ENCODE assay signal across 9 mouse cellular contexts in genomic region chr8:44985326-44986288, GRCm38 (mm10). TPM values are rescaled to one million over a fixed set of nuclear protein-coding genes. Genes with fewer than 3 reads are reported as not detected.
DNase-seq lines count a peak whose midpoint lies in the region; ATAC-seq and TF ChIP-seq lines count a peak whose summit lies in the region.
"Had no signal": no experiment of that assay in that cellular context is flagged by ENCODE, and none has a peak within 500 bp of the region (broad histone marks: within the 10 kb centered on the region; RNA-seq: fewer than 3 reads in every experiment).

No protein-coding gene starts in this region.

- no peak overlapping the region for H3K9ac ChIP-seq in embryonic facial prominence, embryonic 11.5 days (replicated peaks; ENCODE audit: low read length)
- H3K9ac ChIP-seq in ES-Bruce4 (ENCODE audit: low read depth, poor library complexity, severe bottlenecking): no peak overlapping the region
- no peak overlapping the region; the same call in 1 of the 2 replicates for H3K9ac ChIP-seq in forebrain, embryonic 13.5 days
- no peak overlapping the region for H3K9ac ChIP-seq in intestine, postnatal 0 days (ENCODE audit: low read depth, low read length)
- no peak overlapping the region for H3K9ac ChIP-seq in midbrain, postnatal 0 days (replicated peaks; ENCODE audit: low read length, poor library complexity, severe bottlenecking)

- no peaks in the 10 kb centered on the region; the same call in 1 of the 2 replicates for H3K4me1 ChIP-seq in embryonic facial prominence, embryonic 11.5 days (ENCODE audit: control insufficient read depth, insufficient read depth, low read length)
- H3K4me1 ChIP-seq in embryonic facial prominence, embryonic 10.5 days: peaks cover 20% of the 10 kb centered on the region
- peaks cover 3% of the 10 kb centered on the region for H3K4me1 ChIP-seq in ES-Bruce4 (ENCODE audit: control insufficient read depth, insufficient read depth, low read length)
- H3K4me1 ChIP-seq in forebrain, embryonic 13.5 days: peaks cover 13% of the 10 kb centered on the region
- 0 out of 2 replicates have a peak, but pooled peaks cover 4% of the 10 kb centered on the region for H3K4me1 ChIP-seq in intestine, postnatal 0 days (replicated peaks; ENCODE audit: control insufficient read depth, insufficient read depth, low read length)
- peaks cover 4% of the 10 kb centered on the region; the same call in 1 of the 2 replicates for H3K4me1 ChIP-seq in midbrain, postnatal 0 days (ENCODE audit: insufficient read depth, low read length)
- H3K4me1 ChIP-seq: megakaryocyte, embryonic 14.5 days had no signal

- H3K4me3 ChIP-seq in embryonic facial prominence, embryonic 11.5 days (ENCODE audit: low read depth, low read length): no peak overlapping the region
- H3K4me3 ChIP-seq in embryonic facial prominence, embryonic 10.5 days: no peak overlapping the region
- H3K4me3 ChIP-seq in ES-Bruce4 (ENCODE audit: low read depth, low read length): no peak overlapping the region
- H3K4me3 ChIP-seq in forebrain, embryonic 13.5 days: no peak overlapping the region
- H3K4me3 ChIP-seq in intestine, postnatal 0 days (ENCODE audit: low read depth, low read length): no peak overlapping the region
- H3K4me3 ChIP-seq in midbrain, postnatal 0 days (ENCODE audit: low read depth, low read length): no peak overlapping the region
- H3K4me3 ChIP-seq: megakaryocyte, embryonic 14.5 days had no signal

- H3K4me2 ChIP-seq in embryonic facial prominence, embryonic 11.5 days (ENCODE audit: low read depth, low read length): no peak overlapping the region
- H3K4me2 ChIP-seq in forebrain, embryonic 13.5 days: no peak overlapping the region
- no peak overlapping the region for H3K4me2 ChIP-seq in intestine, postnatal 0 days (replicated peaks; ENCODE audit: low read depth)
- 0 out of 2 replicates have a peak overlapping the region, but pooled peaks have one; percentile 4 for H3K4me2 ChIP-seq in midbrain, postnatal 0 days (ENCODE audit: low read depth, low read length, poor library complexity, severe bottlenecking)

- intact Hi-C loops in gastrocnemius, postnatal 36 days (cut with DNase I): no loop called here

- 0 out of 2 replicates have a peak, but pooled peaks have one; percentile 43 for TF ChIP-seq EP300 in ES-Bruce4 (IDR thresholded peaks at IDR 0.05; ENCODE audit: insufficient read depth, low read depth, low read length)

- TF ChIP-seq CTCF in ES-Bruce4 (IDR thresholded peaks at IDR 0.05; ENCODE audit: low read depth, low read length): no peak
- TF ChIP-seq CTCF in intestine, postnatal 0 days (IDR thresholded peaks at IDR 0.05; ENCODE audit: low read depth): peak; percentile 70
- peak; percentile 81 for TF ChIP-seq CTCF in midbrain, postnatal 0 days (IDR thresholded peaks at IDR 0.05)

- H3K36me3 ChIP-seq in embryonic facial prominence, embryonic 11.5 days (replicated peaks; ENCODE audit: control insufficient read depth, insufficient read depth, low read depth, low read length): no peaks in the 10 kb centered on the region
- peaks cover 31% of the 10 kb centered on the region for H3K36me3 ChIP-seq in embryonic facial prominence, embryonic 10.5 days (replicated peaks)
- peaks cover 40% of the 10 kb centered on the region for H3K36me3 ChIP-seq in ES-Bruce4 (ENCODE audit: control insufficient read depth, insufficient read depth, low read length, poor library complexity, severe bottlenecking)
- peaks cover 12% of the 10 kb centered on the region; the same call in 1 of the 2 replicates for H3K36me3 ChIP-seq in forebrain, embryonic 13.5 days (ENCODE audit: poor library complexity, severe bottlenecking)
- peaks cover 10% of the 10 kb centered on the region; the same call in 1 of the 2 replicates for H3K36me3 ChIP-seq in intestine, postnatal 0 days (ENCODE audit: control insufficient read depth, insufficient read depth)
- H3K36me3 ChIP-seq in midbrain, postnatal 0 days (ENCODE audit: insufficient read depth, low read length): no peaks in the 10 kb centered on the region

- H3K27ac ChIP-seq in embryonic facial prominence, embryonic 11.5 days (replicated peaks; ENCODE audit: low read depth, low read length): no peak overlapping the region; the same call in 1 of the 2 replicates
- no peak overlapping the region; the same call in 1 of the 2 replicates for H3K27ac ChIP-seq in embryonic facial prominence, embryonic 10.5 days (replicated peaks)
- H3K27ac ChIP-seq in ES-Bruce4 (ENCODE audit: insufficient read depth, low read length): peak overlapping the region; percentile 28; the same call in 1 of the 2 replicates
- H3K27ac ChIP-seq in forebrain, embryonic 13.5 days: no peak overlapping the region
- no peak overlapping the region for H3K27ac ChIP-seq in intestine, postnatal 0 days (ENCODE audit: low read depth, low read length)
- no peak overlapping the region for H3K27ac ChIP-seq in midbrain, postnatal 0 days (ENCODE audit: low read depth, low read length)

- no peaks in the 10 kb centered on the region for H3K9me3 ChIP-seq in embryonic facial prominence, embryonic 11.5 days (replicated peaks; ENCODE audit: control insufficient read depth, low read length)
- H3K9me3 ChIP-seq in embryonic facial prominence, embryonic 10.5 days: no peaks in the 10 kb centered on the region
- H3K9me3 ChIP-seq in ES-Bruce4 (replicated peaks; ENCODE audit: control insufficient read depth, insufficient read depth, low read length, poor library complexity, severe bottlenecking): no peaks in the 10 kb centered on the region
- no peaks in the 10 kb centered on the region for H3K9me3 ChIP-seq in forebrain, embryonic 13.5 days (replicated peaks)
- H3K9me3 ChIP-seq in intestine, postnatal 0 days (ENCODE audit: control insufficient read depth): no peaks in the 10 kb centered on the region
- H3K9me3 ChIP-seq in midbrain, postnatal 0 days (ENCODE audit: low read length): no peaks in the 10 kb centered on the region
- H3K9me3 ChIP-seq: megakaryocyte, embryonic 14.5 days had no signal

- TF ChIP-seq POLR2A in ES-Bruce4 (IDR thresholded peaks at IDR 0.05; ENCODE audit: insufficient read depth, low read length): no peak

- ATAC-seq in embryonic facial prominence, embryonic 11.5 days (replicated peaks; ENCODE audit: insufficient number of reproducible peaks, low FRiP score, low TSS enrichment, low read depth): no peak; the same call in 1 of the 2 replicates
- ATAC-seq in forebrain, embryonic 13.5 days: peak; percentile 64
- ATAC-seq in intestine, postnatal 0 days: peak; percentile 52
- no peak for ATAC-seq in midbrain, postnatal 0 days (ENCODE audit: low FRiP score)

- WGBS in embryonic facial prominence, embryonic 11.5 days: 41% methylated on average over 10 of the region's 10 CpGs
- 42% methylated on average over 10 of the region's 10 CpGs for WGBS in embryonic facial prominence, embryonic 10.5 days
- 30% methylated on average over 10 of the region's 10 CpGs for WGBS in forebrain, embryonic 13.5 days
- WGBS in intestine, postnatal 0 days: 23% methylated on average over 10 of the region's 10 CpGs
- 19% methylated on average over 10 of the region's 10 CpGs for WGBS in midbrain, postnatal 0 days

- DNase-seq in embryonic facial prominence, embryonic 11.5 days (ENCODE audit: low spot score): peak; percentile 63
- DNase-seq in embryonic facial prominence, embryonic 10.5 days (ENCODE audit: low spot score): no peak
- DNase-seq in midbrain, postnatal 0 days (ENCODE audit: low spot score): peak; percentile 77
- DNase-seq in thymus, postnatal 4 days: no peak
- DNase-seq in gastrocnemius, postnatal 36 days: no peak

- H3K27me3 ChIP-seq in embryonic facial prominence, embryonic 11.5 days (ENCODE audit: control insufficient read depth, insufficient read depth, low read length): no peaks in the 10 kb centered on the region
- H3K27me3 ChIP-seq in embryonic facial prominence, embryonic 10.5 days (replicated peaks; ENCODE audit: low read depth, poor library complexity, severe bottlenecking): no peaks in the 10 kb centered on the region
- no peaks in the 10 kb centered on the region for H3K27me3 ChIP-seq in ES-Bruce4 (ENCODE audit: control insufficient read depth, insufficient read depth, low read length, poor library complexity, severe bottlenecking)
- H3K27me3 ChIP-seq in forebrain, embryonic 13.5 days: no peaks in the 10 kb centered on the region
- H3K27me3 ChIP-seq in intestine, postnatal 0 days (replicated peaks; ENCODE audit: control insufficient read depth, insufficient read depth, low read length): no peaks in the 10 kb centered on the region
- no peaks in the 10 kb centered on the region for H3K27me3 ChIP-seq in midbrain, postnatal 0 days (ENCODE audit: insufficient read depth, low read length)

RNA-seq across cellular contexts. Expression of gene Fat1, which starts 50.4 kb away (rescaled TPM):
- 34.4 and 37.7 TPM in 2 replicates for polyA plus RNA-seq in embryonic facial prominence, embryonic 11.5 days (2014; fragmentation: Nextera tagmentation; extraction: Ambion mirVana)
- 17.2 and 18.6 TPM in 2 replicates for polyA plus RNA-seq in embryonic facial prominence, embryonic 10.5 days (2016; fragmentation: Nextera tagmentation; extraction: Ambion mirVana)
- 175 and 182 TPM in 2 replicates for polyA plus RNA-seq in ES-Bruce4 (2011; ENCODE audit: insufficient read depth, insufficient read length, low read depth, missing spikeins)
- polyA plus RNA-seq in forebrain, embryonic 13.5 days (2015; fragmentation: Nextera tagmentation; extraction: Ambion mirVana): 10.0 and 14.2 TPM in 2 replicates
- polyA plus RNA-seq in intestine, postnatal 0 days (2015; fragmentation: Nextera tagmentation; extraction: Ambion mirVana): 10.4 and 10.7 TPM in 2 replicates
- 106 and 122 TPM in 2 replicates for total RNA-seq in midbrain, postnatal 0 days (2014; rRNA removed)
- 8.7 and 9.2 TPM in 2 replicates for polyA plus RNA-seq in midbrain, postnatal 0 days (2015; fragmentation: Nextera tagmentation; extraction: Ambion mirVana)
- total RNA-seq in gastrocnemius, postnatal 36 days (2021): 1 to 10 TPM; 3.4 to 4.3 TPM

Comparison
In these comparisons a context has a peak if more than half of its experiments do, and no peak if none do; other contexts are left out.
1. DNase-seq: peak in embryonic facial prominence, embryonic 11.5 days (single experiment) and midbrain, postnatal 0 days (single experiment); none in embryonic facial prominence, embryonic 10.5 days (single experiment), thymus, postnatal 4 days (single experiment) and gastrocnemius, postnatal 36 days (0 of 2).
2. ATAC-seq: peak in forebrain, embryonic 13.5 days (single experiment) and intestine, postnatal 0 days (single experiment); none in embryonic facial prominence, embryonic 11.5 days (single experiment) and midbrain, postnatal 0 days (single experiment).